Mouse (Mus musculus): ENCODE data around the gene Fam47e. TPM values are rescaled to one million over a fixed set of nuclear protein-coding genes. Genes with fewer than 3 reads are reported as not detected.

Fam47e gene
- polyA plus RNA-seq, 1 experiment from 2014 or later = 0.86 TPM

DNA sequence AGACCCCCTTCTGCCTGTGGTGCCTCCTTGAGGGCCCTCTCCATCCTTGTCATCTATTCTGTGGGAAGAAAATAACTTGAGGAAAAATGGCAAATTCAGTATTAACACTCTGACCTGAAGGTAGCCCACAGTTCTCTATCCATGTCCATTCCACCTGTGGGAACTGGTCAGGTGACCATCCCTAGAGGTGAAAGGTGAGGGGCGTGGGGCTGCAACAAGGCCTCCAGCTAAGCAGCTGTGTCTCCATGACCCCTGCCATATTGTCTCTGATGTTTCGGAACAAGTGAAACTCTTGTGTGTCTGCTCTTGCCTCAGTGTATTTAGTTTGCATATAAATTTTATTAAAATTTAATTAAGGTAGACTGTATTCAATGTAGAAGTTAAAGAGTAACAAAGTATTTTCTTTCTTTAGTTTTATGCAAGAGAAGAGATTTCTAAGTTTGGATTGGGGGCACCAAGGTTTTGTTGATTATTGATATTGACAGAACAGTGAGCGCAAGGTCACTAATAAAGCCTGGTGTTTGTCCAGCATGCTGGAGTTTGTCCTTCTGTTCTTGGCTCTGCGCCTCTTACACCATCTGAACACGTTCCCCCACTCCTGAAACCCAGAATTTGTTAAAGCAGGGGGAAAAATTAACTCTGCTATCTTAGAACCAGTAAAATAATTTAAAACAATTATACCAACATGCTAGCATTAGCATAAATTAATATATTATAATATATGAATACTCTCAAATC, 52.8 kb downstream of the Fam47e start:
- Histone ChIP-seq H3K27me3 (ENCODE audit: insufficient read depth, poor library complexity, severe bottlenecking) (peaks cover 18% of the 10 kb centered on the region), H3K27ac (no peak overlapping the region), H3K4me3 (no peak overlapping the region), H3K4me1 (replicated peaks) (peaks cover 9% of the 10 kb centered on the region; the same call in 1 of the 2 replicates), H3K9me3 (no peaks in the 10 kb centered on the region), H3K36me3 (no peaks in the 10 kb centered on the region)
- WGBS = 90% methylated on average over 5 of the region's 5 CpGs
- DNase-seq (ENCODE audit: low spot score) = no peak

DNA sequence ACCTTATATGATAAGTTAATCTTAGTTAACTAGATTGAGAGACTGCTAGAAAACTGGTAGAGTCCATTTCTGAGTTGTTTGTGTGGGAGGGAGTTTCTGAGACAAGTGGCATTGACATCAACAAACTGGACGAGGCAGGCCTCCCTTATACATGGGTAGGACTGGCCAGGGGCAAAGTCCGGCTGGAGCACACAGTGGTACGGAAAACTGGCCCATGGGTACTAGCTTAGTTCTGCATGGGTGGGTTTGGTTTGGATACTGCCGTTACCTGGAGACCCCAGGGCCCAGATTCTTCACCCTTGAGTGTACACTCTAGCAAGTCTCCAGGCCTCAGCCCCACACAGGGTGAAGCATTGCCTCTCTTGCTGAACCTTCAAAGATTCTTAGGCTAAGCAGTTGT, 57.9 kb downstream of the Fam47e start:
- H3K4me3 ChIP-seq = no peak overlapping the region
- no peaks in the 10 kb centered on the region for H3K27me3 ChIP-seq (ENCODE audit: insufficient read depth, poor library complexity, severe bottlenecking)

GRCm38 (mm10) chr5:92621883-92622282, 67.0 kb downstream of the Fam47e start:
- no peak overlapping the region for H3K27ac ChIP-seq
- no peak overlapping the region for H3K4me3 ChIP-seq
- no peaks in the 10 kb centered on the region for H3K4me1 ChIP-seq (replicated peaks)
- H3K27me3 ChIP-seq (ENCODE audit: insufficient read depth, poor library complexity, severe bottlenecking) = no peaks in the 10 kb centered on the region
- 84% methylated on average over 5 of the region's 5 CpGs for WGBS
- no peaks in the 10 kb centered on the region for H3K36me3 ChIP-seq
- peaks cover 5% of the 10 kb centered on the region; the same call in 1 of the 2 replicates for H3K9me3 ChIP-seq
- no peak for DNase-seq (ENCODE audit: low spot score)

More for the DNA sequence above, 57.9 kb downstream of the Fam47e start:
- 85% methylated on average over 4 of the region's 4 CpGs for WGBS
- Histone ChIP-seq H3K9me3 (no peaks in the 10 kb centered on the region), H3K36me3 (no peaks in the 10 kb centered on the region), H3K4me1 (replicated peaks) (no peaks in the 10 kb centered on the region), H3K27ac (no peak overlapping the region)
- DNase-seq (ENCODE audit: low spot score) = no peak

- H3K9me3 ChIP-seq = peaks cover 5% of the 10 kb centered on the region; the same call in 1 of the 2 replicates
- no peaks in the 10 kb centered on the region for H3K36me3 ChIP-seq
- DNase-seq (ENCODE audit: low spot score) = no peak
- no peaks in the 10 kb centered on the region for H3K4me1 ChIP-seq (replicated peaks)
- no peak overlapping the region for H3K4me3 ChIP-seq
- no peaks in the 10 kb centered on the region for H3K27me3 ChIP-seq (ENCODE audit: insufficient read depth, poor library complexity, severe bottlenecking)
- WGBS = 85% methylated on average over 7 of the region's 7 CpGs
- H3K27ac ChIP-seq = no peak overlapping the region
Measured at GRCm38 (mm10) chr5:92627896-92628295, 73.0 kb downstream of the Fam47e start.

GRCm38 (mm10) chr5:92633526-92633925, 78.7 kb downstream of the Fam47e start:
- H3K9me3 ChIP-seq = no peaks in the 10 kb centered on the region
- no peak overlapping the region for H3K4me3 ChIP-seq
- no peaks in the 10 kb centered on the region for H3K27me3 ChIP-seq (ENCODE audit: insufficient read depth, poor library complexity, severe bottlenecking)
- H3K4me1 ChIP-seq (replicated peaks) = no peaks in the 10 kb centered on the region
- 67% methylated on average over 4 of the region's 4 CpGs for WGBS
- no peak overlapping the region for H3K27ac ChIP-seq
- no peaks in the 10 kb centered on the region for H3K36me3 ChIP-seq
- no peak for DNase-seq (ENCODE audit: low spot score)

DNA sequence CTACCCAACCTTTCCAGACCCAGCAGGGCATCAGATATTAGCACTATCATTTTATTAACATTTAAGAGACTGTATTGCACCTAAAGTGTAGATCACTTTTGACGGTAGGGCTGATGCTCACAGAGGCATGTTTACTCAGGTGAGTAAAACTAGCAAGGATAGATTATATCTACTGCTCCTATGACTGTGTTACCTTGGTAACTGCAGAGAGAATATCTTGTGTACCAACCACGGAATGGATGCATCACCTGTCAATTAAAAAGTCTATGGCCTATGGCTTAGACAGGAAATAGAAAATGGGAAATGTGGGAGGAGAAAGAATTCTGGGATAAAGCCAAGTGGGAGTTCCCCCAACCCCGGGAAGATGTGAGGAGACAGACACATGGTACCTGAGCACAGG, 80.0 kb downstream of the Fam47e start:
- H3K9me3 ChIP-seq = no peaks in the 10 kb centered on the region
- DNase-seq (ENCODE audit: low spot score) = no peak
- no peaks in the 10 kb centered on the region for H3K36me3 ChIP-seq
- H3K4me3 ChIP-seq = no peak overlapping the region
- WGBS = 75% methylated on average over 3 of the region's 3 CpGs
- H3K27me3 ChIP-seq (ENCODE audit: insufficient read depth, poor library complexity, severe bottlenecking) = no peaks in the 10 kb centered on the region
- no peak overlapping the region for H3K27ac ChIP-seq
- H3K4me1 ChIP-seq (replicated peaks) = no peaks in the 10 kb centered on the region

DNA sequence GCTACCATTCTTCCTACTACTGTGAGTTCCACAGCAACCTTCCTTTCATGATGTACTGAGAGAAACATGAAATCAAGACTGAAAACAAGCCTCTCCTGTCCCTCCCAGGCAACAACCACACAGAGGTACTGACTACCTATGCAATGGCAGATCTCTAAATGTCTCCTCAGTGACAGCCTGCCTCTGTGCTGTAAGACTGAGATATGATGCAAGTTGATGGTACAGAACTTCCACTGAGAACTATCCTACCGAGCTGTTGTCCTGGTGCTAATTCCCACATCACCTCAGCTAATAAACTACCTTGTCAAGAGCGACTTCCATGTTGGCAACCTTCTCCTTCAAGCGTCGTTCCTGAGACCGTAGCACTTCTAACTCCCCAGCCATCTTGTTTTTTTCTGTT, 81.0 kb downstream of the Fam47e start:
- no peaks in the 10 kb centered on the region for H3K4me1 ChIP-seq (replicated peaks)
- no peaks in the 10 kb centered on the region for H3K9me3 ChIP-seq
- H3K36me3 ChIP-seq = no peaks in the 10 kb centered on the region
- no peak for DNase-seq (ENCODE audit: low spot score)
- H3K27ac ChIP-seq = no peak overlapping the region
- no peaks in the 10 kb centered on the region for H3K27me3 ChIP-seq (ENCODE audit: insufficient read depth, poor library complexity, severe bottlenecking)
- H3K4me3 ChIP-seq = no peak overlapping the region
- 85% methylated on average over 5 of the region's 5 CpGs for WGBS

GRCm38 (mm10) chr5:92640861-92641260, 86.0 kb downstream of the Fam47e start:
- H3K9me3 ChIP-seq = no peaks in the 10 kb centered on the region
- 82% methylated on average over 3 of the region's 3 CpGs for WGBS
- no peak overlapping the region for H3K27ac ChIP-seq
- no peaks in the 10 kb centered on the region for H3K27me3 ChIP-seq (ENCODE audit: insufficient read depth, poor library complexity, severe bottlenecking)
- no peak overlapping the region for H3K4me3 ChIP-seq
- H3K4me1 ChIP-seq (replicated peaks) = no peaks in the 10 kb centered on the region
- no peaks in the 10 kb centered on the region for H3K36me3 ChIP-seq
- DNase-seq (ENCODE audit: low spot score) = no peak

Other genes with a start within 250 kb of the Fam47e start
- 35.3 and 53.7 TPM in 2 replicates for gene Sdad1, start 244.6 kb upstream of the Fam47e start, polyA plus RNA-seq (2016; fragmentation: Nextera tagmentation; extraction: Ambion mirVana)
- gene Cxcl9, start 227.0 kb upstream of the Fam47e start, polyA plus RNA-seq (2016; fragmentation: Nextera tagmentation; extraction: Ambion mirVana) = not detected in 2 replicates
- gene Art3, start 223.2 kb upstream of the Fam47e start, polyA plus RNA-seq (2016; fragmentation: Nextera tagmentation; extraction: Ambion mirVana) = 1.6 and 2.7 TPM in 2 replicates
- 0.20 and 0.77 TPM in 2 replicates for gene Cxcl10, start 206.2 kb upstream of the Fam47e start, polyA plus RNA-seq (2016; fragmentation: Nextera tagmentation; extraction: Ambion mirVana)
- gene Nup54, start 119.8 kb upstream of the Fam47e start, polyA plus RNA-seq (2016; fragmentation: Nextera tagmentation; extraction: Ambion mirVana) = 52.7 and 65.8 TPM in 2 replicates
- 9.2 and 11.8 TPM in 2 replicates for gene Scarb2, start 48.2 kb upstream of the Fam47e start, polyA plus RNA-seq (2016; fragmentation: Nextera tagmentation; extraction: Ambion mirVana)
- 6.8 and 8.2 TPM in 2 replicates for gene Stbd1, start 48.0 kb downstream of the Fam47e start, polyA plus RNA-seq (2016; fragmentation: Nextera tagmentation; extraction: Ambion mirVana)
- 0.85 and 0.90 TPM in 2 replicates for gene Ccdc158, start 120.2 kb downstream of the Fam47e start, polyA plus RNA-seq (2016; fragmentation: Nextera tagmentation; extraction: Ambion mirVana)
- 6.5 and 7.4 TPM in 2 replicates for gene Shroom3, start 128.4 kb downstream of the Fam47e start, polyA plus RNA-seq (2016; fragmentation: Nextera tagmentation; extraction: Ambion mirVana)